Mouse (Mus musculus) embryo, embryonic 11 days (tissue): ENCODE data around the gene Marveld2.

Experiments used
- DNase-seq: peaks from one replicate; pipeline ENCODE4 v3.0.0-alpha.2; 2015

Gene Marveld2

GRCm38 (mm10) chr13:100597284-100597683 is 19.5 kb downstream of the Marveld2 start:
- no peak for DNase-seq

GRCm38 (mm10) chr13:100595552-100595885 is 21.3 kb downstream of the Marveld2 start:
- no peak for DNase-seq

- DNase-seq: no peak
Measured at GRCm38 (mm10) chr13:100594838-100595551, 21.8 kb downstream of the Marveld2 start.

GRCm38 (mm10) chr13:100594041-100594792 is 22.6 kb downstream of the Marveld2 start:
- no peak for DNase-seq

GRCm38 (mm10) chr13:100588646-100589045 is 28.1 kb downstream of the Marveld2 start:
- DNase-seq: no peak

GRCm38 (mm10) chr13:100582144-100582543 is 34.6 kb downstream of the Marveld2 start:
- no peak for DNase-seq

- DNase-seq: no peak
Measured at GRCm38 (mm10) chr13:100581701-100582100, 35.1 kb downstream of the Marveld2 start.

- no peak for DNase-seq
Measured at GRCm38 (mm10) chr13:100579951-100580350, 36.8 kb downstream of the Marveld2 start.

GRCm38 (mm10) chr13:100579220-100579619 is 37.6 kb downstream of the Marveld2 start:
- DNase-seq: no peak

- no peak for DNase-seq
Measured at GRCm38 (mm10) chr13:100575950-100576349, 40.8 kb downstream of the Marveld2 start.

- no peak for DNase-seq
Measured at GRCm38 (mm10) chr13:100570713-100571112, 46.1 kb downstream of the Marveld2 start.

- DNase-seq: no peak
Measured at GRCm38 (mm10) chr13:100568359-100568758, 48.4 kb downstream of the Marveld2 start.

GRCm38 (mm10) chr13:100559449-100559848 is 57.3 kb downstream of the Marveld2 start:
- DNase-seq: no peak

GRCm38 (mm10) chr13:100557011-100557410 is 59.8 kb downstream of the Marveld2 start:
- DNase-seq: no peak

- no peak for DNase-seq
Measured at GRCm38 (mm10) chr13:100553042-100553437, 63.7 kb downstream of the Marveld2 start.

GRCm38 (mm10) chr13:100552369-100553041 is 64.3 kb downstream of the Marveld2 start, which contains the start of gene Ocln:
TSS of gene Ocln (minus strand) at chr13:100552718.
- DNase-seq: peak; percentile 46

GRCm38 (mm10) chr13:100552009-100552368 is 64.8 kb downstream of the Marveld2 start:
- peak; percentile 37 for DNase-seq

GRCm38 (mm10) chr13:100551371-100552008 is 65.3 kb downstream of the Marveld2 start:
- DNase-seq: peak; percentile 32

GRCm38 (mm10) chr13:100547269-100547668 is 69.5 kb downstream of the Marveld2 start:
- no peak for DNase-seq
